Mouse (Mus musculus) neural tube, embryonic 12.5 days (tissue): Measurements from ENCODE around the gene Gm11444. TPM values are rescaled to one million over a fixed set of nuclear protein-coding genes. Genes with fewer than 3 reads are reported as not detected.

Source experiments
- ATAC-seq: fragments of 200-750 bp; cut with Nextera tagmentation; 2 replicates; pipeline ENCODE4 v1.8.0; 2017; ENCODE audit warnings: low read depth, mild to moderate bottlenecking, moderate TSS enrichment, moderate library complexity; ENCODE audit not compliant: low FRiP score
- H3K27ac ChIP-seq: fragments of 300-500 bp; sonication (generic); 2 replicates; pipeline ENCODE4 v1.5.1; 2016
- H3K27me3 ChIP-seq: fragments of 300-500 bp; sonication (generic); replicated peaks from 2 replicates; pipeline ENCODE4 v1.6.1; 2016; ENCODE audit warnings: mild to moderate bottlenecking
- H3K36me3 ChIP-seq: fragments of 300-500 bp; sonication (generic); 2 replicates; pipeline ENCODE4 v1.6.1; 2016; ENCODE audit warnings: mild to moderate bottlenecking
- H3K4me1 ChIP-seq: fragments of 300-500 bp; sonication (generic); 2 replicates; pipeline ENCODE4 v1.6.1; 2016
- H3K4me2 ChIP-seq: fragments of 300-500 bp; sonication (generic); replicated peaks from 2 replicates; pipeline ENCODE4 v1.6.1; 2016; ENCODE audit warnings: mild to moderate bottlenecking
- H3K4me3 ChIP-seq: fragments of 300-500 bp; sonication (generic); 2 replicates; pipeline ENCODE4 v1.5.1; 2016
- H3K9ac ChIP-seq: fragments of 300-500 bp; sonication (generic); 2 replicates; pipeline ENCODE4 v1.6.1; 2016; ENCODE audit warnings: mild to moderate bottlenecking
- H3K9me3 ChIP-seq: fragments of 300-500 bp; sonication (generic); 2 replicates; pipeline ENCODE4 v1.6.1; 2016; ENCODE audit warnings: mild to moderate bottlenecking
- WGBS: fragments of 180-500 bp; shearing (Covaris S2); methylation state at CpG from one replicate; pipeline ENCODE4 v1.1.7; 2016; 5-methylcytosine and 5-hydroxymethylcytosine counted together
- polyA plus RNA-seq: library from polyadenylated mRNA; unstranded; fragments of >200 nt; fragmentation: Nextera tagmentation; extraction: Ambion mirVana; gene quantifications from 2 replicates; pipeline ENCODE4 v1.2.1, GENCODE M21; 2016

Gene Gm11444
- polyA plus RNA-seq, 1 experiment from 2014 or later, result not detected

DNA sequence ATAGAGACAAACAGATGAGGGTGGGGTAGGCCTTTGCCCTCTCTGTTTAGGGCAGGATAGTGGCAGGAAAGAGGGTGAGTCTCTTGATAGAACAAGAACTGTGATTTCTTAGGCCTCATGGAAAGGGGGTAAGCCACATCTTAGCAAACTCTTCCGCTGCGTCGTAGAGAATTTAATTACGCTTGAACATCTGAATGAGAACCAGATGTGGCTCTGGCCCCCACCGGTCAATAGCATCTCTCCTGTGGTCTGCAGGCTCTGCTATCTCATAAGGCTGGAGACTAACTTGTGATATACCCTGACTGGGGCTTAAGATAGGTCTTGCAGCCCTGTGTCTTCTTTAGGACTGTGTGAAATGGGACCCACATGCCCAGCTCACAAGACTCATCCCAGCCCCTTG, 33.7 kb downstream of the Gm11444 start:
- Histone ChIP-seq H3K27me3 (0 out of 2 replicates have a peak, but pooled peaks cover 6% of the 10 kb centered on the region), H3K4me3 (no peak overlapping the region), H3K4me2 (no peak overlapping the region), H3K4me1 (peaks cover 18% of the 10 kb centered on the region), H3K9ac (no peak overlapping the region), H3K36me3 (no peaks in the 10 kb centered on the region), H3K27ac (no peak overlapping the region), H3K9me3 (no peaks in the 10 kb centered on the region)
- ATAC-seq, result no peak
- 82% methylated on average over 5 of the region's 5 CpGs for WGBS

- Histone ChIP-seq H3K4me2 (no peak overlapping the region), H3K4me3 (no peak overlapping the region), H3K9me3 (no peaks in the 10 kb centered on the region), H3K36me3 (no peaks in the 10 kb centered on the region), H3K27me3 (no peaks in the 10 kb centered on the region), H3K9ac (no peak overlapping the region), H3K27ac (no peak overlapping the region), H3K4me1 (peaks cover 16% of the 10 kb centered on the region)
- WGBS, result 45% methylated on average over 4 of the region's 4 CpGs
- no peak for ATAC-seq
These were observed 35.5 kb downstream of the Gm11444 start for GRCm38 (mm10) chr11:85814678-85815077.

DNA sequence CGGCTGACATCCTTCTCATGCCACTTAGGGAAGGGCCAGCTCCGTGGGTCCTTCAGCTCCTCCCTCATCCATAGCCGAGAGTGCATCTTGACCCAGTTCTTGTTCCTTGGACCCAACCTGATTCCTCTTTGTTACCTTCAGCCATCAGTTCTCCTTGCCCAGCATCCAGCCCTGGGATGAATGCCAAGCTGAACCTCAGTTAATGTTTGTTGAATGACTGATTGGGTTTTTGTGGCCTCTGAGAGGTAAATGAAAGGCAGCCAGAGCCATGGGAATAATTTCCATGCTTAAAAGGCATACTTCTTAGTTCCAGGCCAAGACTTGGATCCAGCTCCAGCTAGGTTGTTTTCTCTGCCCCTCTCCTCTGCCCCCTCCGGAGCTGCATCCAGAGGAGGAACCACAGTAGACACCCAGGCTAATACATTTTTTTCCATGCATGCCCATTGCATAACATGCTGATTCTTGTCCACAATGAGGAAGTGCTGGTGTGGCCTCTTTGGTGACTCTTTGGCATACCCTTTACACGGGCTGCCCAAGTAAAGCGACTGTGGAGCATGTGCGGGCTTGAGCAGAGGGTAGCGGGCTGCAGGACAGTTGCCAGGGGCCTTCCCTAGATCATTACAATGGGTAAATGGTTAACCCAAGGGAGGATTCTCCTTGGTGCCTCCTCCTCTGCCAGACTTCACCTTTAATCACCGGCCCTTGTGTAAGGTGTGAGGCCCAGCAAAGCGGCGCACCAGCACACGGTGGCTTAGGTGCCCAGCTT, 37.7 kb downstream of the Gm11444 start:
- Histone ChIP-seq H3K9me3 (no peaks in the 10 kb centered on the region), H3K4me2 (no peak overlapping the region), H3K27me3 (no peaks in the 10 kb centered on the region), H3K27ac (no peak overlapping the region), H3K9ac (no peak overlapping the region), H3K4me3 (no peak overlapping the region), H3K36me3 (no peaks in the 10 kb centered on the region), H3K4me1 (peaks cover 14% of the 10 kb centered on the region)
- WGBS, result 87% methylated on average over 12 of the region's 12 CpGs
- no peak for ATAC-seq

GRCm38 (mm10) chr11:85811676-85812075, 38.5 kb downstream of the Gm11444 start:
- Histone ChIP-seq H3K9ac (no peak overlapping the region), H3K4me2 (no peak overlapping the region), H3K4me3 (no peak overlapping the region), H3K4me1 (peaks cover 14% of the 10 kb centered on the region), H3K9me3 (no peaks in the 10 kb centered on the region), H3K27ac (no peak overlapping the region), H3K36me3 (no peaks in the 10 kb centered on the region), H3K27me3 (no peaks in the 10 kb centered on the region)
- WGBS, result 88% methylated on average over 5 of the region's 5 CpGs
- ATAC-seq, result no peak

DNA sequence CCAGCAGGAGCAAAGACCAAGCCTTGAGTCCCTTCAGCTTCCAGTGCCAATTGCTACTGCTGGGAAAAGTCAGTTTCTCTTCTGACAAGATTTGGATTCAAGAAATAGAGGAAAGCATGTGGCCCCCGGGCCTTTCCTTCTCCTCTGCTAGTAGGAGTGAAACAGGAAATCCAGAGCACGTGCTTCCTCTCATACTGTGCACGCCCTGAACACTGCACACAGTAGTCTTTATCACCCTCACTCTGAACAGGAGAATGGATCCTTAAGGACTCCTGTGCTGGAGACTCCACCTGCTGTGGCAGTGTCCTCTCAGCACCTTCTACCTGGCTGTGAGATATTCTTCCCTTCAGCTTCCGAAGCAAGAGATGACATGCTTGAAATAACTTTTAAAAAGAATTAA, 38.9 kb downstream of the Gm11444 start:
- WGBS, result 79% methylated on average over 4 of the region's 4 CpGs

GRCm38 (mm10) chr11:85807353-85807752, 42.8 kb downstream of the Gm11444 start:
- 88% methylated on average over 11 of the region's 11 CpGs for WGBS
- Histone ChIP-seq H3K4me3 (no peak overlapping the region), H3K27me3 (no peaks in the 10 kb centered on the region), H3K9ac (no peak overlapping the region), H3K36me3 (no peaks in the 10 kb centered on the region), H3K4me1 (no peaks in the 10 kb centered on the region), H3K27ac (no peak overlapping the region), H3K9me3 (no peaks in the 10 kb centered on the region), H3K4me2 (no peak overlapping the region)
- ATAC-seq, result no peak

More for the DNA sequence above, 38.9 kb downstream of the Gm11444 start:
- Histone ChIP-seq H3K9ac (no peak overlapping the region), H3K4me1 (peaks cover 14% of the 10 kb centered on the region), H3K9me3 (no peaks in the 10 kb centered on the region), H3K36me3 (no peaks in the 10 kb centered on the region), H3K4me3 (no peak overlapping the region), H3K4me2 (no peak overlapping the region), H3K27ac (no peak overlapping the region), H3K27me3 (no peaks in the 10 kb centered on the region)
- ATAC-seq, result no peak

GRCm38 (mm10) chr11:85805779-85806178, 44.4 kb downstream of the Gm11444 start:
- H3K9me3 ChIP-seq, result no peaks in the 10 kb centered on the region
- H3K9ac ChIP-seq, result no peak overlapping the region
- WGBS, result 74% methylated on average over 1 of the region's 1 CpGs
- H3K36me3 ChIP-seq, result no peaks in the 10 kb centered on the region
- no peak overlapping the region for H3K27ac ChIP-seq
- H3K27me3 ChIP-seq, result no peaks in the 10 kb centered on the region
- no peak for ATAC-seq
- no peaks in the 10 kb centered on the region for H3K4me1 ChIP-seq
- H3K4me3 ChIP-seq, result no peak overlapping the region
- H3K4me2 ChIP-seq, result no peak overlapping the region

- WGBS, result 80% methylated on average over 5 of the region's 5 CpGs
- no peak for ATAC-seq
These were observed 46.1 kb downstream of the Gm11444 start for GRCm38 (mm10) chr11:85804048-85804447.

DNA sequence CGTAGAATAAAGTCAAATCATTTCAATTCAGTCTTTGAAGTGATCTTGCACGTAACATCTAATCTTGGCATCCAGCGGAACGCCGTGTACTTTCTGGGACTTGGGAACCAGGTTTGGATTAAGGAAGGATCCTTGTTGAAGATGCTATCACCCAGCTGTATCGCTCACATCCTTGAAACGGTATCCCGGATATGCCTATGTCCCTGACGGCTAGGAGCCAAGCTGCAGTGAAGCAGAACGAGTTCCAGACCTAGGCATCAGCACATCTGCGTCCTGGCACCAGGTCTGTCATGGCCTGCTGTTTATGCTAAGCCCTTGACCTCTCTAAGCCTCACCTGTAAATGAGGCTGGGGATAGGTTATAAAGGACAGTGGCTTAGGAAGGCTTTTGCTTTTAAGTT, 49.8 kb downstream of the Gm11444 start:
- Histone ChIP-seq H3K4me1 (no peaks in the 10 kb centered on the region), H3K9ac (no peak overlapping the region), H3K9me3 (no peaks in the 10 kb centered on the region), H3K27ac (no peak overlapping the region), H3K4me2 (no peak overlapping the region), H3K4me3 (no peak overlapping the region), H3K36me3 (no peaks in the 10 kb centered on the region), H3K27me3 (no peaks in the 10 kb centered on the region)
- WGBS, result 86% methylated on average over 11 of the region's 11 CpGs
- ATAC-seq, result no peak

More at GRCm38 (mm10) chr11:85804048-85804447, 46.1 kb downstream of the Gm11444 start:
- Histone ChIP-seq H3K27me3 (no peaks in the 10 kb centered on the region), H3K4me3 (no peak overlapping the region), H3K9ac (no peak overlapping the region), H3K4me2 (no peak overlapping the region), H3K36me3 (no peaks in the 10 kb centered on the region), H3K27ac (no peak overlapping the region), H3K4me1 (no peaks in the 10 kb centered on the region), H3K9me3 (no peaks in the 10 kb centered on the region)

GRCm38 (mm10) chr11:85799856-85800255, 50.3 kb downstream of the Gm11444 start:
- Histone ChIP-seq H3K36me3 (no peaks in the 10 kb centered on the region), H3K27ac (no peak overlapping the region), H3K4me3 (no peak overlapping the region), H3K9ac (no peak overlapping the region), H3K27me3 (no peaks in the 10 kb centered on the region), H3K9me3 (no peaks in the 10 kb centered on the region), H3K4me1 (no peaks in the 10 kb centered on the region), H3K4me2 (no peak overlapping the region)
- WGBS, result 78% methylated on average over 19 of the region's 19 CpGs
- ATAC-seq, result no peak

- no peak overlapping the region for H3K4me3 ChIP-seq
- H3K9ac ChIP-seq, result no peak overlapping the region
- no peak overlapping the region for H3K27ac ChIP-seq
- 86% methylated on average over 4 of the region's 4 CpGs for WGBS
- no peak for ATAC-seq
- no peaks in the 10 kb centered on the region for H3K36me3 ChIP-seq
- no peaks in the 10 kb centered on the region for H3K9me3 ChIP-seq
- no peak overlapping the region for H3K4me2 ChIP-seq
- no peaks in the 10 kb centered on the region for H3K4me1 ChIP-seq
- no peaks in the 10 kb centered on the region for H3K27me3 ChIP-seq
These were observed 50.7 kb downstream of the Gm11444 start for GRCm38 (mm10) chr11:85799456-85799855.
